Mouse (Mus musculus): Measurements from ENCODE around the gene Sac3d1.

GRCm38 (mm10) chr19:6139701-6140100, 21.3 kb upstream of the Sac3d1 start:
- TF ChIP-seq CTCF (IDR thresholded peaks at IDR 0.05 in 2 of 3, conservative IDR thresholded peaks at IDR 0.05 in 1 of 3; ENCODE audit: control insufficient read depth in 1 of 3, insufficient read depth in 1 of 3, low read depth in 2 of 3, low read length in 3 of 3, poor library complexity in 1 of 3, severe bottlenecking in 1 of 3) (no peak), EP300 (IDR thresholded peaks at IDR 0.05; ENCODE audit: low read depth in 1 of 2, low read length in 2 of 2) (no peak), MXI1 (IDR thresholded peaks at IDR 0.05; ENCODE audit: low read depth, low read length) (no peak), MAX (IDR thresholded peaks at IDR 0.05; ENCODE audit: low read length) (no peak), USF1 (IDR thresholded peaks at IDR 0.05; ENCODE audit: low read depth, low read length) (no peak), MEF2A (IDR thresholded peaks at IDR 0.05; ENCODE audit: extremely low read depth, insufficient replicate concordance, low read depth, low read length, poor library complexity, severe bottlenecking) (no peak), CHD2 (IDR thresholded peaks at IDR 0.05; ENCODE audit: low read length) (no peak), E2F4 (IDR thresholded peaks at IDR 0.05; ENCODE audit: borderline replicate concordance, low read depth, low read length) (no peak), RCOR1 (IDR thresholded peaks at IDR 0.05; ENCODE audit: low read depth, low read length) (no peak), ELF1 (IDR thresholded peaks at IDR 0.05; ENCODE audit: low read depth, low read length) (no peak), TCF12 (IDR thresholded peaks at IDR 0.05; ENCODE audit: low read depth, low read length) (no peak)

All from MEL (cell line).